Mouse (Mus musculus) embryo, embryonic 11.5 days (tissue): ENCODE measurements around the gene Serpina12.

Experiments used
- DNase-seq: peaks from one replicate; pipeline ENCODE4 v3.0.0-alpha.2; 2012; ENCODE audit warnings: low read depth, low spot score

Serpina12 gene

DNA sequence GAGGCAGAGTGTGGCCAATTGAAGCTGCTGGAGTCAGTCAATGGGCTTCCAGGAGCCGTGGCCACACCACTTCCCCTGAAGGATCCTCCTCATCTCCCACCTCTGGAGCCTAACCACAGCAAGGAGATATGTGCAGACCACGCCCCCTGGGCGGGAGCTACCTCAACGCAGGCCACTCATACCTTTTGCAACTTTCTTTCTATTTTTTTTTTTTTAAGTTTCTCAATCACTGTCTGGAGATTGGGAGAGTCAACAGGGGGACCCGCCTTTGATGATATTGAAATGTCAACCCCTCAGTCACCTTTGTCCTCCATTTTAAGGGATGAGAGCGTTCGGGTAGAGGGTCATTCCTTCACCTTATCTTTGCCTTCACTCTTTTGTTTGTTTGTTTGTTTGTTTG lies at the start of gene Serpina12:
Serpina12 (minus strand) TSS at position 101 of the 400 bp plus-strand sequence.
- DNase-seq, result no peak

- no peak for DNase-seq
Observed at GRCm38 (mm10) chr12:104091303-104091702, 47.1 kb upstream of the Serpina12 start.

GRCm38 (mm10) chr12:104090119-104090518 lies 45.9 kb upstream of the Serpina12 start:
- no peak for DNase-seq

DNA sequence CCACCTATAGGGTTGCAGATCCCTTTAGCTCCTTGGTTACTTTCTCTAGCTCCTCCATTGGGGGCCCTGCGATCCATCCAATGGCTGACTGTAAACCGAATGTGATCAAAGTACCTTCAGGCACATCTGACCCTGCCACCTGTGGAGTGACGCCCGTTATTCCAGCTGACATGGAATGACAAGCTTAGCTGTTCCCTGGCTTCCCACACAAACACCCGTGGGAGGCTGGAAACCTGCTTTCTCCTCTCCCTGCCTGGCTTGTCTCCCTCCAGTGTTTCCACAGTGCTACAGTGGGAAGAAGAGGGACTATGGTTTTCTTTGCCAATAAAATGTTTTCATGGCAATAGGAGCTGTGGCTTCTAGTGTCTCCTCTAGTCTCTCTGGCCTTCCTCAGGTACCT lies 28.0 kb upstream of the Serpina12 start:
- DNase-seq, result no peak

DNA sequence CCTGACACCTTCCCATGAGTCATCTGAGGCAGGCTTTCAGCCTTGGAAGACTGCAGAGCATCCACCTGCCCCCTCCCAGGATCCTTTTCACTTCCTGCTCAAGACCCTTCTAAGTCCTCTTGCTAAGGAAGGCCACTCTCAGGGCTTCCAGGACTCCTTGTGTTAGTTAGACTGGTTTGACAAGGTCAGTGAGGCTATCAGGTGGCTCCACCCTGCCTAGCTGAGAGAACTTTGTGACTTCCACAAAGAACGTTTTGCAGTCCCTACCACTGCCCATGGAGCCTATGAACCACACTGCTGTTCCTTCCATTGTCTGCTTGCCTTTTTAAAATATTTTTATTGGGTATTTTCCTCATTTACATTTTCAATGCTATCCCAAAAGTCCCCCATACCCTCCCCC lies 27.5 kb upstream of the Serpina12 start:
- DNase-seq, result no peak

DNA sequence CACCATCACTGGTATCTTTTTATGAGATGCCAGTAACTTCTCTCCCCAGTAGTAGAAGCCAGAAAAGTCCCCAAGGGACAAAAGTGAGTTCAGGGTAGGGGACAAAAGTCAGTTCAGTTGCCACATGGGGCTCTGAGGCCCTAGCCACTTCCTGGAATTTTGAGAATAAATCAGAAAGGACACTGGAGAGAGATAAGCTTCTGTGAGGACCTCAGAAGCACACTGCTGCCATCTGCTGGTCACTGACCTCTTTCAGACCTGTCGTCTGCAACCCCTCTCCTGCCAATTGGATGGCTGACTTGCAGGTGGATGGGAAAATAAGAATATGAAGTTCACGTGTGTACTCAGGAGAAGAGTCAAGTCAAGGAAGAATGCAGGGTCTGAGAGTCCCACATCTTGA lies 25.4 kb upstream of the Serpina12 start:
- DNase-seq, result peak; percentile 42

- no peak for DNase-seq
Observed at GRCm38 (mm10) chr12:104067549-104067948, 23.3 kb upstream of the Serpina12 start.

DNA sequence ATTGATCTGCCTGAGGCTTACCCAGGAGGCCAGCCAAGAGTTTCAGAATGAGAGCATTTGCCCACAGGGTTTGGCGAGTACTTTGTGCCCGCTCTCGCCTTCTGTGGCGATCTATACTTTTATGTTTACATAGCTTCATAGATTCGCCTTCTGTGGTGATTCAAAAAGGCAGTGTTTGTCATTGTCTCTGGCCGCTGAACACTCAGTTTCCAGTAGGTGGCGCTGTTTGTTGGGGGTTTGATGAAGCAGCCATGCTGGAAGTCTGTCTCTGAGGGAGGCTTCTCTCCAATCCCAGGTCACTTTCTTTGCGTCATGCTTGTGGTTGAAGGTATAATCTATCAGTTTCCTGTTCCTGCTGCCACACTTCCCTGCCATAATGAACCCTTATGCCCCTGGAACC lies 22.0 kb upstream of the Serpina12 start:
- peak; percentile 40 for DNase-seq

DNA sequence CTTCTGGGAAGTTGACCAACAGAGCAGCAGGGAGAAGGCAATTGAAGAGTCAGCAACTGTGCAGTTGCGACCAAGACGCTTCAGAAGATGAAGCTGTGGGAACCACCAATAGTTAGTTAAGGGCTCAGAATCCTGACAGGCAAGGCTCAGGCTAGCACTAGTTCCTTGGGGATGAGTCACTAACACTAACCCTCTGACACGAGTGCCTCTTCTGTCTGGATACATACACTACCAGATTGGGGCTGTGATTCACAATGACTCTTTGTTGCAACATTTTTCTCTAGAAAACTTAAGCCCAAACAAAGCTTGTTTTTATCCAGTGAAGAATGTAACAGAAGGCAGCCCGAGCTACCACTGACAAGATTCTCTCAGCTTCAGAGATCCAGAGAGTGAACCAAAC lies 20.8 kb upstream of the Serpina12 start:
- no peak for DNase-seq

- no peak for DNase-seq
Observed at GRCm38 (mm10) chr12:104064532-104064931, 20.3 kb upstream of the Serpina12 start.

DNA sequence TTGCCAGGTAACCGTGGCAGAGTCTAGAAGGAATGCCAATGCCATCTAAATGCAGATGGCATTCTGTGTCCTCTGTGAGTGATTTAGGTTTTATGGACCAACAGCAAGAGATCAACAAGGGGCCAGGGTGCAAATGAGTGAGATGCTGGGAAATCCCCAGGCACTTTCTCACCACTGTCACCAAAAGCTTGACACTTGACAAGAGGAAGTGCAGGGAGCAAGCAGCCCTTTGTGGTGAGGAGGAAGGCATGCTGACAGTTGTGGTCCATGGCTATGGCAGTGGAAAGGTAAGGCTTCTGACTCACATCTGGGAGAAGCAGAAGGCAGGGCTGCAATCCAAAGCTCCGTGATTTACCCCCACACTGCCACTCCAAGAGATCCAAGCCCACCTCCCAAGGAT lies 17.6 kb upstream of the Serpina12 start:
- DNase-seq, result no peak

- DNase-seq, result no peak
Observed at GRCm38 (mm10) chr12:104060126-104060525, 15.9 kb upstream of the Serpina12 start.

DNA sequence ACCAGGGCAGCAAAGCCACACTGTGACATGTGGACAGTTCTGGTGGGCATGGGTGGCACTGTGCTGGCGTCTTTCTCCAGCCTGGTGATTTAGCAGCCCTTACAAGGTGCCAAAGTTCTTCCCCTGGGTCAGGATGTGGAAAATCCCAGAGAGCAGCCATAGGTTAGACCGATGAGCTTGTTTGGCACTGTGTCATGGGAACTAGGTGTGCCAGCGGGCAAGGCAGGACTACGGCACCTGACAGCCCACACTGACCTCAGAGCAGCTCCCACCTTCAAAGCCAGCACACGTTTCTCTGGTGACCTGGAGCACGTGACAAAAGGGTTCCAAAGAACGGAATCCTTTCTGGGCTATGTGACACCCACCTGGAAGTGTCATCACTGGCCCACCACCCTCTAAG lies 13.3 kb upstream of the Serpina12 start:
- DNase-seq, result no peak

GRCm38 (mm10) chr12:104057050-104057449 lies 12.8 kb upstream of the Serpina12 start:
- DNase-seq, result no peak

DNA sequence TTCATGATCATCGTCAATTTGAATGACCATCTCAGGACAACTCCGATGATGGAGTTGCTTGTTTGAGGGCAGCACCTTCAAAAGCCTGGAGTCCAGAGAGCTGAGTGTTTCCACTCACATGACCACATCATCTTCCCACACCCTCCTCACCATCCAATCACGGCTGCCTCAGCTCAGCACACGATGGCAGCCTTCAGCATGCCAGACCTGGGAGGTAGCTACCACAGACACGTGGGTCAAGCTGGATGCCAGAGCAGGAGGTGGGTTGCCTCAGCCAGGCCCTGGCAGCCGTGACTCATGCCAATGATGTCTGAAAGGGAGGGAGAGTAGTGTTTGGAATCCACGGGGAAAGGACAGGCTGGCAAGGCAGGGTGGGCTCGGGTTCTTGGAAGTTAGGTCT lies 11.5 kb upstream of the Serpina12 start:
- no peak for DNase-seq

- DNase-seq, result no peak
Observed at GRCm38 (mm10) chr12:104053995-104054394, 9.8 kb upstream of the Serpina12 start.

- DNase-seq, result no peak
Observed at GRCm38 (mm10) chr12:104045713-104046112, 1.5 kb upstream of the Serpina12 start.

DNA sequence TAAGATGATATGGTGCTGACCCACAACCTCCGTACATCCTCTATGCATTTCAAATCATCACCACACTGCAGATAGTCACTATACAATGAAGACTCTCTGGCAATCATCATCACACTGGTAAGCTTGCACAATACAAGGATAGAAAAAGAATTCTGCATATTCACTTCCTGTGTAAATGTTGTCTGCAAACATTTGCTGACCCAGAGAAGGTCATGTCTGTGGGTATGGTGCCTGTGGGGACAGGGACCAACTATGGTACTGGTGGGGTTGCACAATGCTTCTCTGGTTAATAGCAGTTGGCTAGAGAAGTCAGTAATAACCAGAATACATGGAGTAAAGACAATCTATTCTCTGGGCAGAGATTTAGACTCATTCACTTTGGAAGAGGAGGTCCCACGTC lies 1.5 kb downstream of the Serpina12 start:
- no peak for DNase-seq

DNA sequence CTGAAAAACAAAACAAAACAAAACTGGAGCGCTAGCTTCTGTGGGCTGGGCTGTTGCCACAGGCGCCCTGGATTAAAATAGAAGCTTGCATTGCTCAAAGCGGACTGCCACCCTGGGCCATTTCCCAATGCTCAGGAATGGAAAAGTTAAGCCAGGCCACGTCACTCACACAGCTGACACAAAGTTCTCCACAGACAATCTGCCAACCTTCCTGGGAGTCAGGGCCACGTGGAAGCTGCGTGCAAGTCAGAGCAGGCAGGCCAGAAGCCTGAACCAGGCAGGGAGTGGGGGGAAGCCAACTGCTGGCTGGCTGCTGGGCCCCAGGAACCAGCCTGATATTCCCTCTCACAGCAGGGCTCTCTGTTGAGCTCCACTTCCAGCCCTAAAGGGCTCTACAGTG lies 2.8 kb downstream of the Serpina12 start:
- DNase-seq, result no peak

GRCm38 (mm10) chr12:104038181-104038580 lies 6.1 kb downstream of the Serpina12 start:
- no peak for DNase-seq

GRCm38 (mm10) chr12:104033752-104034151 lies 10.5 kb downstream of the Serpina12 start:
- DNase-seq, result no peak

DNA sequence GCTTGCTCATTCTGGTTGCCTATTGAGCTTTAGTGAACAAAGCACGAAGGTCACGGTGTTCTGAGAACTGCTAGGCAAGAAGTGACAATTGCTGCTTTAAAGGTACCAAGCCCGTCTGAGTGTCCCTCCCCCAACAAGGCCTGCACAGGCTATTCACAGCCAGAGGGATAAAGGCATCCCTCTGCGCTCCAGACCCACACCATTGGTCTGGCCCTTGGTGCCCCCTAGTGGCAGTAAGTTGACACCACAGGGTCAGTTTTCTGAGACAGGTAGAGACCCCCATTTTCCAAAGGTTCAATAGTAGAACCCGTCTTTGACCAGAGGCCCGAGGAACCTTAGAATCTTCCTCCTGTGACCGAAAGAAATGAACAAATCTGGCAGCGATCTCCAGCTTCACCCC lies 14.3 kb downstream of the Serpina12 start:
- DNase-seq, result no peak

DNA sequence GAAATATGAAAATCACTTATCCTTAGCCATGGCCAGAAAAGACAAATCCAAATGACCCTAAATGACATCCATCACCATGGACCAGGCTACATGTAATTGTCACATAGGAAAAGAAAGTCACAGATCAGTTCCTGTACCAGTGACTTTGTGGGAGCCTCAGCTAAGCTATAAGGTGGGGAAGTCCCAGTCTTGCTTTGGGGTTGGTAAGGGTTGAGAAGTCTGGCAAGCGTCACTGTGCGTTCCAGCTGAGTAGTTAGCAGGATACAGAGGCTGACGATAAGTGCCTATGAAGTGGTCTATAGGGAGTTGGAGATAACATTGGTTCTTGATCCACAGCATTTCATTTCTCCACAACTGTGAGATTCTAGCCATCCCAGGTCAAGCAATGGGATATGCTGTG lies 29.0 kb downstream of the Serpina12 start:
- DNase-seq, result no peak

DNA sequence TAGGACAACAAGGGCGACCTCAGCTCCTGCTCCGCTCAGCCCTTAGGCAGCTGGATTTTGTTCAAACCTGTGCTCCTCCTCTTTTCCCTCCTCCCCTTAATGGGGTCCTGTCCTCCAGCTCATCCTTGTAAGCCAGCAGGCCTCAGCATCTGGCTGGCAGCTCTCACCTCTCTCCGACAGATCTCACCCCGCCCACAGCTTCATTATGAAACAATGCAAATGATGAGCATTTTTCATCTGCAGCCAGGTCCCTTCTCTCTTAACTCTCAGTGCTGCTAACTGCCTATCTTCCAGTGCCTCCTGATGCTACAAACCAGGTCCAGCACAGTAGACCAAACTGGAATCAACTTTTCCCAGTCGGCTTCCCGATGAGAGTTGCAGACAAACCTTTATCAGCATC lies 30.6 kb downstream of the Serpina12 start, which contains the start of gene Serpina9:
Serpina9 (minus strand) TSS at position 136 of the 400 bp plus-strand sequence.
- DNase-seq, result no peak
